Mouse (Mus musculus): ENCODE measurements around the gene Tmem165.

GRCm38 (mm10) chr5:76163828-76164390 is 19.8 kb upstream of the Tmem165 start:
- TF ChIP-seq CTCF (IDR thresholded peaks at IDR 0.05; ENCODE audit: control insufficient read depth, insufficient read depth, insufficient read length), result no peak
- TF ChIP-seq MYOG (IDR thresholded peaks at IDR 0.05; ENCODE audit: control insufficient read depth, extremely low read depth, insufficient read length), result no peak
- TF ChIP-seq MYOD1 (IDR thresholded peaks at IDR 0.05; ENCODE audit: control insufficient read depth, insufficient read length, low read depth), result no peak
- no peak for TF ChIP-seq MAX (IDR thresholded peaks at IDR 0.05)
- no peak for TF ChIP-seq USF1 (IDR thresholded peaks at IDR 0.05; ENCODE audit: low read depth)
- TF ChIP-seq CEBPB (IDR thresholded peaks at IDR 0.05; ENCODE audit: low read depth), result no peak
- no peak for TF ChIP-seq FOSL1 (IDR thresholded peaks at IDR 0.05; ENCODE audit: insufficient read depth, low read length, poor library complexity, severe bottlenecking)
